Mouse (Mus musculus) heart, embryonic 10.5 days (tissue): ENCODE data around the gene Adam8. TPM values are rescaled to one million over a fixed set of nuclear protein-coding genes. Genes with fewer than 3 reads are reported as not detected.

Experiments
- DNase-seq: peaks from one replicate; pipeline ENCODE4 v3.0.0-alpha.2; 2017; ENCODE audit warnings: low spot score
- H3K27ac ChIP-seq: fragments of 300-500 bp; sonication (generic); 2 replicates; pipeline ENCODE4 v1.5.1; 2016; ENCODE audit warnings: mild to moderate bottlenecking
- H3K27me3 ChIP-seq: fragments of 300-500 bp; sonication (generic); 2 replicates; pipeline ENCODE4 v1.6.1; 2016; ENCODE audit warnings: mild to moderate bottlenecking; ENCODE audit not compliant: poor library complexity, insufficient read depth, severe bottlenecking
- H3K36me3 ChIP-seq: fragments of 300-500 bp; sonication (generic); 2 replicates; pipeline ENCODE4 v1.6.1; 2016; ENCODE audit warnings: mild to moderate bottlenecking, moderate library complexity
- H3K4me1 ChIP-seq: fragments of 300-500 bp; sonication (generic); 2 replicates; pipeline ENCODE4 v1.6.1; 2016; ENCODE audit warnings: mild to moderate bottlenecking
- H3K4me3 ChIP-seq: fragments of 300-500 bp; sonication (generic); 2 replicates; pipeline ENCODE4 v1.5.1; 2016; ENCODE audit warnings: mild to moderate bottlenecking, moderate library complexity
- H3K9me3 ChIP-seq: fragments of 300-500 bp; sonication (generic); 2 replicates; pipeline ENCODE4 v1.6.1; 2016; ENCODE audit warnings: mild to moderate bottlenecking, moderate library complexity
- WGBS: fragments of 180-500 bp; shearing (Covaris S2); methylation state at CpG from one replicate; pipeline ENCODE4 v1.1.7; 2016; 5-methylcytosine and 5-hydroxymethylcytosine counted together
- polyA plus RNA-seq: library from polyadenylated mRNA; unstranded; fragments of >200 nt; fragmentation: Nextera tagmentation; extraction: Ambion mirVana; gene quantifications from 2 replicates; pipeline ENCODE4 v1.2.1, GENCODE M21; 2016

The Adam8 gene
- polyA plus RNA-seq: 0.57 and 1.3 TPM in 2 replicates

DNA sequence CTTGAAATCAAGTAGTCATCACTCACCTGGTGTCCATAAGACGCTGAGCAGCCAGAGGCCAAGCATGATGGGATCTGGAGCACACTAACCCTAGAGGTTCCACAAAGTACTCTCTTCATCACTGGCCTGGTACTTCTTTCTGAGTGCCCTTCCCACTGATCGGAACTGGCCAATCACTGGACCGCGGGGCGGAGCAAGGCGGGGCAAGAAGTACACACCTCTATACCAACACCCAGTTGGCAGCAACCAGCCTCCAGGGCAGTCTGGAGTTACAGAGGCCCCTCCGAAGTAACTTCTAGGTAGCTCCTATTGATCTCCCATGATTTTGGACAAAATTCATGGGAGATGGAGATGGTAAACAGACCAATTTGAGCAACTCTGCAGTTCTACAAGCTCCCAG, at the start of gene Adam8:
Adam8 (minus strand) TSS at position 157 of the 400 bp plus-strand sequence.
- no peaks in the 10 kb centered on the region for H3K9me3 ChIP-seq
- 22% methylated on average over 7 of the region's 7 CpGs for WGBS
- no peaks in the 10 kb centered on the region for H3K4me1 ChIP-seq
- H3K36me3 ChIP-seq: peaks cover 24% of the 10 kb centered on the region
- peaks cover 69% of the 10 kb centered on the region for H3K27me3 ChIP-seq
- no peak within 1 kb of the TSS for H3K4me3 ChIP-seq
- H3K27ac ChIP-seq: no peak within 1 kb of the TSS
- DNase-seq: no peak

DNA sequence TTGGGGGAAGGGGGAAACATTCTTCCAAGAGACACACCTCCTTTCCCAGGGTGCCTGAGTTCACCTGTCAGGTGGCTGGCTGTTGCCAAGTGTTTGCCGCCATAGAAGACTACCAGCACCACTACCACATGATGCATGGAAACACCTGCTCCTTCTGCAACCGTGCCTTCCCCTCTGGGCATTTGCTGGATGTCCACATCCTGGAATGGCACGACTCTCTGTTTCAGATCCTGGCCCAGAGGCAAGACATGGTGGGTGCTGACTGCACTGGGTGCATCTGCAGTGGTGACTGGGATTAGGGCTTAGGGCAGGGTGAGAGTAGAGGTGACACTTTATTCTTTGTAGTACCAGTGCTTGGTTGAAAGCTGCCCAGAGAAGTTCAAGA, 44.8 kb upstream of the Adam8 start:
- Histone ChIP-seq H3K27me3 (no peaks in the 10 kb centered on the region), H3K4me1 (peaks cover 15% of the 10 kb centered on the region), H3K27ac (no peak overlapping the region), H3K36me3 (peaks cover 31% of the 10 kb centered on the region), H3K4me3 (peak overlapping the region; percentile 89), H3K9me3 (no peaks in the 10 kb centered on the region)
- WGBS: 59% methylated on average over 3 of the region's 3 CpGs
- DNase-seq: no peak

DNA sequence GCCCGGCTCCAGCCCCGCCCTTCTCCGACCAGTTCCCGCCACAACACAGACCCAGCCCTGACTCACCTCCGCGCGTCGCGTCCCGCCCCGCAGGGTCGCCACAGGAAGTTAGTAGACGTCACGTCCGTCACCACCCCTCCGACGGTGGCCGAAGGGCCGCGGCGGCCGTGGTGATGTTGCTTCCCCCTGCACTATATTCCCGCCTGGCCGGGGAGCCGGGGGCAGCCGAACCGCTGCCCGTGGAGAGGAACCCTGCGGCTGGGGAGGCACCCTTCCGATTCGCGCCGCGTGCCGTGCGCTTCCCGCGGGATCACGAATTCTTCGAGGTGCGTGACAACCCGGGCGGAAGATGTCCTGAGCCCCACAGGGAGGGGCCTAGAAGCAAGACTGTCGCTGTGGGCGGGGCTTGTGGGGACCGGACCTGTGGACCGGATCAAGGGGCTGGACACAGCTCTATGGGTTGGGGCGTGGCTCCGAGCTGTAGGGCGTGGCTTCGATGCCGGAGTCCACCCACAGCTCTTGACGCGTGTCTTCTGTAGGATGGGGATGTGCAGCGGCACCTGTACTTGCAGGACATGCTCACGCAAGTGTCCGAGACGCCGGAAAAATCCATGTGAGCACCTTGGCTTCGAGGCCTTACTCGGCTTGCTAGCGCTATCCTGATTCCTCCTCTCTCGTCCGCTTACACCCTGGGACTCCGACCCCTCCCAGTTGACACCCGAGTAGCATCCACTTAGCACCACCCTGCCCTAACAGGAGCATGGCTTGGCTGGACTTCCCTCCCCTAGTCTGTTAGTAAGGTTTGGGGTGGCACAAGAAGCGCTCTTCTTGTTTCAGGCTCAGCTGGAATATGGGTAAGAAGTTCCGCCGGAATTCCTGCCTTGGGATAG, 44.2 kb upstream of the Adam8 start, which contains the start of the genes Zfp511 and Tubgcp2:
Zfp511 (plus strand) TSS at position 111 of the 890 bp plus-strand sequence.
Tubgcp2 (minus strand) TSS at position 389 of the 890 bp plus-strand sequence.
- 1% methylated on average over 69 of the region's 69 CpGs for whole genome bisulfite sequencing
- peak within 1 kb of the TSS; percentile 89 for H3K4me3 ChIP-seq
- H3K36me3 ChIP-seq: peaks cover 36% of the 10 kb centered on the region
- no peaks in the 10 kb centered on the region for H3K27me3 ChIP-seq
- H3K9me3 ChIP-seq: no peaks in the 10 kb centered on the region
- H3K27ac ChIP-seq: peak within 1 kb of the TSS; percentile 97
- DNase-seq: peak; percentile 99
- peaks cover 15% of the 10 kb centered on the region for H3K4me1 ChIP-seq

DNA sequence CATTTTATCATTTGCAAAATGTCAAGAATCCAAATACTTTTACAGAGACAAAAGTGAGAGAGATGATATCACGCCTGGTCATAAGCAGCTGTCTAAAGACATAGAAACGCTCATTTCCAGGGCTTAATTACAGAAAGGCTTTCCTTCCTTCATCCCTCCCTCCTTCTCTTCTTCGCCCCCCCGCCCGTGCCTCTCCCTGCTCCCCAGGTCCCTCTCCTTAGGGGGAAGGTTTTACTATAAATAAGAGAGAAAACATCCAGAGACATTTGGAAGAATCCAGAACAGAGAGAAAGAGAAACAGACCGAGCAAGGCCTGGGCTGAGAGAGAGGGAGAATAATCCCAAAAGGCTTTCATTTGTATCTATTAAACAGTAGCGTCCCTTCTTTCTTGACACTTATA, 43.1 kb upstream of the Adam8 start:
- peaks cover 43% of the 10 kb centered on the region for H3K36me3 ChIP-seq
- no peaks in the 10 kb centered on the region for H3K27me3 ChIP-seq
- H3K9me3 ChIP-seq: no peaks in the 10 kb centered on the region
- H3K4me1 ChIP-seq: peaks cover 15% of the 10 kb centered on the region
- peak overlapping the region; percentile 89 for H3K4me3 ChIP-seq
- peak overlapping the region; percentile 97 for H3K27ac ChIP-seq
- no peak for DNase-seq
- 27% methylated on average over 7 of the region's 7 CpGs for WGBS

DNA sequence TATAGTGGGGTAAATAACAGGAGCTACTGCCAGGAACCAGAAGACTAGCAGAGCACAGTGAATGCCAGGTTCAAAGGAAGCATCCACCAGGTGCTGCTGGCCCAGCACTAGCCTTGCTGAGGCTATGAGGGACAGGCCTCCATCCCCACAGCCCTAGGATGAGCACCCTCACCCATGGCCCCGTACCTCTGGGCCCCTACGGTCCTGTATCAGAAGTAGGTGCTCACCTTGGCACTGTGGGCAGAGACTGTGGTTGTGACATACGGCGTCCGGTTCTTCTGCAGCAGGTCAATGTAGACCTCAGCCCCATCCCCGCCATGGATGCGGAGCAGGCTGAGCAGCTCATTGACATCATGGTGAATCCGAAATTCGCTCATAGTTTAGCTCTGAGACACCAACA, 41.0 kb upstream of the Adam8 start:
- Histone ChIP-seq H3K27me3 (no peaks in the 10 kb centered on the region), H3K27ac (no peak overlapping the region), H3K4me1 (peaks cover 15% of the 10 kb centered on the region), H3K9me3 (no peaks in the 10 kb centered on the region), H3K4me3 (no peak overlapping the region), H3K36me3 (peaks cover 50% of the 10 kb centered on the region)
- DNase-seq: no peak
- WGBS: 93% methylated on average over 9 of the region's 9 CpGs

DNA sequence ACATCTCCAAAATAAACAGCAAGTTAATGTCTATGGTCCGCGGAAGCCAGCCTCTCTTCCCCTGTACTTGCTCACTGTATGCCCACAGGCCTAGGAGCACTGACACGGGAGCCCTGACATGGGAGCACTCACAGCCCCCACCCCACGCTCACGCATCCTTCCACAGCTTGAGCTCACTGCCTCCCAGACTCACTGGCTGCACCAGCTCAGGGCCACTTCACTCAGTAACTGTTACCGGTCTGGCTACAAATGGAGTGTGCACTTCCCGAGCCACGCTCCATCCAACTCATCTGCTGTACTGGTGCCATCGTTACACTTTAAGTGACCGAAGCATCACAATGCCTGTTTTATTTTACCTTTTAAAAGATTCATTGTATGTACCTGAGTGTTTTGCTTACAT, 40.0 kb upstream of the Adam8 start:
- peaks cover 15% of the 10 kb centered on the region for H3K4me1 ChIP-seq
- no peaks in the 10 kb centered on the region for H3K9me3 ChIP-seq
- H3K27ac ChIP-seq: no peak overlapping the region
- H3K4me3 ChIP-seq: no peak overlapping the region
- H3K27me3 ChIP-seq: no peaks in the 10 kb centered on the region
- WGBS: 92% methylated on average over 10 of the region's 10 CpGs
- H3K36me3 ChIP-seq: peaks cover 57% of the 10 kb centered on the region
- DNase-seq: no peak

DNA sequence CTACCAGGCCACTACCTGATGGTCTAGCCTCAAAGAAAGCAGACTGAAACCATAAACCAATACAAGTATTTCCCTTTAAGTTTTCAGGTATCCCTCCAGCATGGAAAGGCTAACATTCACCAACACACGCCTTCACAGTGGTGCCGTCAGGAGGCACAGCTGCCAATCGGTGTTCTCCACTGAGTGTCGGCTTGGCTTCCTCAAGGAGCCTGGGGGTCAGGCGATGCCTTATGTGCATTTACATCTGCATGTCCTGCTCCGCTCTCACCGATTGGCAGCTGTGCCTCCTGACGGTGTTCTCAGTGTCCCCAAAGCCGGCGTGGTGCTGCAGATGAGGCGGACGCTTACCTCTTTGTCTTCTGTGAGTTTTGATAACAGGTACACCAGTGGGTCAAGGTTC, 39.4 kb upstream of the Adam8 start:
- H3K4me1 ChIP-seq: peaks cover 10% of the 10 kb centered on the region
- 96% methylated on average over 12 of the region's 12 CpGs for WGBS
- no peak for DNase-seq

DNA sequence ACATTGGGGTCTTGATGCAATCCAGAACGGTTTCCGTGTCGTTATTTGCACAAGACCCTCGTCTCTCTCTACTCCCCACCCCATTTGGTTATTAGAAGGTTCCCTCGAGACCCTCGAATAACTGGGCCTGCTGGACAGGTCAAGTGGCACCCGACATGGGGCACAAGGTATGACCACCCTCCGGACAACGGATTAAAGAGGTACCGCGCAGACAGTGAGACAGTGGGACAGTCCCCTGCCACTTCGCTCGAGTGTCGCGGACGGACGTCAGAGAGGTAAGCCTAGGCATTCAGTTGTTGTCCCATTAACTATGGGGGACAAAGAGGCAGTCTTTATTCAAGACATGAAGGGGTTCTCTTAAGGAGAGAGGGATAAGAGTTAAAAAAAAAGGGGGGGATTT, 19.0 kb upstream of the Adam8 start:
- no peak for DNase-seq
- 97% methylated on average over 17 of the region's 17 CpGs for WGBS
- no peak overlapping the region for H3K27ac ChIP-seq
- no peaks in the 10 kb centered on the region for H3K27me3 ChIP-seq
- no peaks in the 10 kb centered on the region for H3K9me3 ChIP-seq
- no peak overlapping the region for H3K4me3 ChIP-seq
- H3K4me1 ChIP-seq: no peaks in the 10 kb centered on the region
- H3K36me3 ChIP-seq: peaks cover 42% of the 10 kb centered on the region

More for the DNA sequence above, 39.4 kb upstream of the Adam8 start:
- no peaks in the 10 kb centered on the region for H3K27me3 ChIP-seq
- H3K4me3 ChIP-seq: no peak overlapping the region
- peaks cover 57% of the 10 kb centered on the region for H3K36me3 ChIP-seq
- no peak overlapping the region for H3K27ac ChIP-seq
- H3K9me3 ChIP-seq: no peaks in the 10 kb centered on the region

DNA sequence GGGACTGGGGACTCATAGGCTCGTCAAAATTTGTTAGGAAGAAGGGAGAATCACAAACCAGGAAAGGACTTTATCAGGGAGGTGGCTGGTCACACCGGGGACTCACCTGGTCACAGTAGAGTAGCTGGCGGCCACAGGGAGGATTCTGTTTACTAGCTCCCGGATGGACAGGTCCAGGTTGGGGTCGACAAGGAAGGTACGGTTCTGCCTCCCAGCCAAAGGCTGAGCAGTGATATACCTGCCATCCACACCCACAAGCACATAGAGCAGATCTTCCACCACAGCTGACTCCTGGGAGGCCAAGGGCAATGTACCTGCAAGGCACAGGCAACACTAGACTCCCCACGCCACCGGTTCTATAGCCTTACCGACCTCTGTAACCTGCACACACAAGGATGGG, 15.4 kb upstream of the Adam8 start:
- no peaks in the 10 kb centered on the region for H3K9me3 ChIP-seq

DNA sequence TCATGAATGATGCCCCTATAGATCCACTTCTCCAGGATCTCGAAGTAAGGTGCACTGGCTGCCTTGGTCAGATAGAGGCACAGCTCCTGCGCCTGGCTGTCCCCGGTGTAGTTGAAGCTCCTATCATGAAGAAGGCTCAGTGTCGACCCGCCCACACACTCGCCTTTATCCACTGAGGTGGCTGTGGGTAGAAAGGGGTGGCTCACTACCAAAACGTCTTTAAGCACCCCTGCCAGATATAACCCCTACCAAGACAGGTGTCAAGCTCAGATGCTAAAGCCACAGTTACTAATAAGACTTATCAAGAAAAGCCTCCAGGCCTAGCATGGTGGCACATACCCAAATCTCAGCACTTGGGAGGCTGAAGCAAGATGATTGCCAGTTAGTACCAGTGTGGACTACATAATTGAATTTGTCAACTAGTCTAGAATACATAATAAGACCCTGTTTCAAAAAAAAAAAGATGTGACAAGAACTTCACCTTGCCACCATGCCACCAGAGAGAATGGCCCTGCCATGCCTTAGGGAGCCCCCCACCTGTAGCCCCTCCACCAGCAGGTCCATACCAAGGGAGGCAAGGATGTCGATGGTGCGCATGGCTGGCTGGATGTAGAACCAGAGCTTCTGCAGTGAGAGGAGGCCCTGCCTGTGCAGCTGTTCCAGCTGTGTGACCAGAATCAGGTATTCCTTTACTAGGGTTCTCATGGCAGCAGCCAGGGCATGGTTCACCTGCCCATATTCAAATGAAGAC, 14.7 kb upstream of the Adam8 start:
- no peak for DNase-seq
- Histone ChIP-seq H3K9me3 (no peaks in the 10 kb centered on the region), H3K36me3 (peaks cover 73% of the 10 kb centered on the region), H3K4me1 (no peaks in the 10 kb centered on the region), H3K27ac (no peak overlapping the region), H3K4me3 (no peak overlapping the region), H3K27me3 (no peaks in the 10 kb centered on the region)
- 88% methylated on average over 9 of the region's 9 CpGs for WGBS

More for the DNA sequence above, 15.4 kb upstream of the Adam8 start:
- Histone ChIP-seq H3K4me3 (no peak overlapping the region), H3K27ac (no peak overlapping the region), H3K4me1 (no peaks in the 10 kb centered on the region), H3K27me3 (no peaks in the 10 kb centered on the region), H3K36me3 (peaks cover 67% of the 10 kb centered on the region)
- WGBS: 93% methylated on average over 9 of the region's 9 CpGs
- no peak for DNase-seq

DNA sequence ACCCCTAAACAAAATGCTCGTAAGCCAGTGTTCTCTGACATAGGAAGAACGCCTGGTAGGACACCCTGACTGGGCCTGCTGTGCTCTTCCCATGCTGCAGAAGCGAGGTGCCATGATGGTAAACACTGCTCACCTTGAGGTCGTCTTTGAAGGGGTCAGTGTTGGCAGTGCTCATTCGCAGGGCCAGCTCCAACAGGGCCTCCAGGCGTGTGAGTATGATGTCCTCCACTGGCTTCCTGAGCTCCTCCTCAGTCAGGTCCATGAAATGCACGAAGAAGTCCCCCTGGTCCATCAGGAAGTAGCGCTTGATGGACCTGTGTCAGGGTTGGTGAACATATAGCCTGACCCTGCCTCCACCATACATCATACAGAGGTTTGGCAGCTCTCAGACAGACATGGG, 12.3 kb upstream of the Adam8 start:
- Histone ChIP-seq H3K27me3 (no peaks in the 10 kb centered on the region), H3K4me3 (no peak overlapping the region), H3K36me3 (peaks cover 79% of the 10 kb centered on the region), H3K9me3 (no peaks in the 10 kb centered on the region), H3K4me1 (no peaks in the 10 kb centered on the region), H3K27ac (no peak overlapping the region)
- WGBS: 89% methylated on average over 8 of the region's 8 CpGs
- DNase-seq: no peak

DNA sequence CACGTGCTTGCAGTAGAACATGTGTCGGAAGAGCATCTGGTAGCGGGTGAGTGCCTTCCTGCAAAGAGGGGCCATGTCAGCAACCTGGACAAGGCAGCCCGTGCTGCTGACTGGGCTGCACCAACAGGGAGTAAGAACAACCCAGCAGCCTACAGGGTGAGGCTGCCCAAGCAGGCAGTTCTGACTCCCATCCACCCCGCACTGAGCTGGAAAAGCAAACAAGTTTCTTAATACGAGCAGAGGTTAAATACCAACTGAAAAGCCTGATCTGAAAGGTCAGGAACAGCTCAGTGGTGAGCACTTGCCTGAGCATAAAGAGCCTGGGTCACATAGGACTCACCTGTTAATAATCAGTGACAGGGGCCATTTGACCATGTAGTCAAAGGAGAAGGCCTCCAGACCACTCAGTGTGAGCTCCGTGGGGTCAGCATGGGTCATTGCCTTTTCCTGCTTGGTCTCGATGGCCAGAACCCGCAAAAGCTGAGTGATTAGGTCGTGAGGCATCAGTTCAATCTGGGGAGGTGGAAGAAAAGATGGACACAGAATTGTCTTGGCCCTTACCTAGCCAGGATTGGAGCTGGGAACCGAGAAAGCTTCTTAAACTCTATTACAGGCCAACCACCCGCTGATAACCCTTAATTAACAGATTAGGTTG, 8.9 kb upstream of the Adam8 start:
- Histone ChIP-seq H3K4me1 (no peaks in the 10 kb centered on the region), H3K4me3 (no peak overlapping the region), H3K27ac (no peak overlapping the region), H3K9me3 (no peaks in the 10 kb centered on the region), H3K36me3 (peaks cover 94% of the 10 kb centered on the region), H3K27me3 (no peaks in the 10 kb centered on the region; the same call in 1 of the 2 replicates)
- no peak for DNase-seq
- 83% methylated on average over 12 of the region's 12 CpGs for WGBS
